Mouse (Mus musculus): ENCODE results near the gene Cort. TPM values are rescaled to one million over a fixed set of nuclear protein-coding genes. Genes with fewer than 3 reads are reported as not detected.

The Cort gene
- total RNA-seq, 2 experiments from 2014 or later = 11.6 to 13.4 TPM

- peak in 1 of 2 experiments; percentile 67 for DNase-seq (ENCODE audit: extremely low spot score in 1 of 2, low spot score in 2 of 2)
- intact Hi-C loops (cut with DNase I) = loop anchor here (10.0 kb wide), 1 partner anchor 395 kb away; no protein-coding TSS in a partner anchor
Observed at GRCm38 (mm10) chr4:149149611-149150010, 23.0 kb upstream of the Cort start.

GRCm38 (mm10) chr4:149149196-149149595 is 22.6 kb upstream of the Cort start:
- intact Hi-C loops (cut with DNase I) = loop anchor here (10.0 kb wide), 1 partner anchor 396 kb away; no protein-coding TSS in a partner anchor
- DNase-seq (ENCODE audit: extremely low spot score in 1 of 2, low spot score in 2 of 2) = no peak

- DNase-seq (ENCODE audit: extremely low spot score in 1 of 2, low spot score in 2 of 2) = no peak
- intact Hi-C loops (cut with DNase I) = loop anchor here (10.0 kb wide), 1 partner anchor 397 kb away; no protein-coding TSS in a partner anchor
Observed at GRCm38 (mm10) chr4:149148084-149148483, 21.5 kb upstream of the Cort start.

DNA sequence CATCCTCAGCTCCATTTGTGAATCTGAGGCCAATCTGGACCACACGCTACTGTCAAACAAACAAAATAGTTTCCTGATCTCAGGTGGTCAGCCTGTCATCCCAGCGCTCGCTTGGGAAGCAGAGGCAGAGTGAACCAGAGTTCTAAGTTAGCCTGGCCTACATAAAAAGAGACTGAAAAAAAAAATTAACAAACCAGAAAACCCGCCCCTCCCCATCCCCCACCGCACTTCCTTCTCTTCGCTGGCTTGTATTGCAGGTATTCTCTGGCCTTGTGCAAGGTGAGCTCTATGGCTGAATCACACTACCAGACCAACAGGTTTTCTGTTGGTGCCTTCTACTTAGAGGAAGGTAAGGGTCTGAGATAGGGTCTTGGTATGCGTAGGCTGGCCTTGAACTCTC is 21.0 kb upstream of the Cort start:
- no peak for DNase-seq (ENCODE audit: extremely low spot score in 1 of 2, low spot score in 2 of 2)
- intact Hi-C loops (cut with DNase I) = loop anchor here (10.0 kb wide), 1 partner anchor 397 kb away; no protein-coding TSS in a partner anchor

GRCm38 (mm10) chr4:149145151-149145550 is 18.6 kb upstream of the Cort start:
- intact Hi-C loops (cut with DNase I) = loop anchor here (10.0 kb wide), 1 partner anchor 400 kb away; no protein-coding TSS in a partner anchor
- no peak for DNase-seq (ENCODE audit: extremely low spot score in 1 of 2, low spot score in 2 of 2)

- peak; percentile 78 to 82 for DNase-seq (ENCODE audit: extremely low spot score in 1 of 2, low spot score in 2 of 2)
- intact Hi-C loops (cut with DNase I) = loop anchor here (10.0 kb wide), 1 partner anchor 400 kb away; no protein-coding TSS in a partner anchor
Observed at GRCm38 (mm10) chr4:149144459-149144858, 17.9 kb upstream of the Cort start.

DNA sequence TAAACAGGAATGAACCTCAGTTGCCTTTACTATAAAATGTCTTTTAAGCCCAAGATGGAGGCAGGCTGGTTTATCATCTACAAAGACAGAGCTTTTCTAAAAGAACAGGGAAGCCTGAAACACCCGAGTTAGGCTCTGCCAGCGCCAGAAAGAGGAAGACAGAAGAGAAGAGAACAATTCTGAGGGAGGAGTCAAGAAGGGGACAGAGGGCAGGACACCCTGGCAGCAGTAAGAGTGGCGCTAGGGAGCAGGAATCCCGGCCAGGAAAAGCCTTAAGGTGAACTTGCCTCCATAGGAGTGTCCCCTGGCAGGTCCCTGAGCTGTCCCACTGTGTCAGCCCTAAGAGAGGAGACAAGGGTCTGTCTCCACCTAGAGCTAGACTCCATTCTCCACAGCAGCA is 17.0 kb upstream of the Cort start:
- DNase-seq (ENCODE audit: extremely low spot score in 1 of 2, low spot score in 2 of 2) = no peak
- intact Hi-C loops (cut with DNase I) = loop anchor here (10.0 kb wide), 1 partner anchor 401 kb away; no protein-coding TSS in a partner anchor

GRCm38 (mm10) chr4:149138515-149138914 is 12.0 kb upstream of the Cort start:
- intact Hi-C loops (cut with DNase I) = no loop called here

GRCm38 (mm10) chr4:149136982-149137770 is 10.6 kb upstream of the Cort start, which contains the start of gene Cenps:
Gene Cenps, minus strand, starts transcription at chr4:149137629.
- peak; percentile 78 to 95 for DNase-seq (ENCODE audit: extremely low spot score in 1 of 2, low spot score in 2 of 2)
- intact Hi-C loops (cut with DNase I) = no loop called here

More at GRCm38 (mm10) chr4:149138515-149138914, 12.0 kb upstream of the Cort start:
- DNase-seq (ENCODE audit: extremely low spot score in 1 of 2, low spot score in 2 of 2) = no peak

- intact Hi-C loops (cut with DNase I) = no loop called here
- no peak for DNase-seq (ENCODE audit: extremely low spot score in 1 of 2, low spot score in 2 of 2)
Observed at GRCm38 (mm10) chr4:149136116-149136850, 9.7 kb upstream of the Cort start.

GRCm38 (mm10) chr4:149133395-149133794 is 6.8 kb upstream of the Cort start:
- no peak for DNase-seq (ENCODE audit: extremely low spot score in 1 of 2, low spot score in 2 of 2)
- intact Hi-C loops (cut with DNase I) = no loop called here

DNA sequence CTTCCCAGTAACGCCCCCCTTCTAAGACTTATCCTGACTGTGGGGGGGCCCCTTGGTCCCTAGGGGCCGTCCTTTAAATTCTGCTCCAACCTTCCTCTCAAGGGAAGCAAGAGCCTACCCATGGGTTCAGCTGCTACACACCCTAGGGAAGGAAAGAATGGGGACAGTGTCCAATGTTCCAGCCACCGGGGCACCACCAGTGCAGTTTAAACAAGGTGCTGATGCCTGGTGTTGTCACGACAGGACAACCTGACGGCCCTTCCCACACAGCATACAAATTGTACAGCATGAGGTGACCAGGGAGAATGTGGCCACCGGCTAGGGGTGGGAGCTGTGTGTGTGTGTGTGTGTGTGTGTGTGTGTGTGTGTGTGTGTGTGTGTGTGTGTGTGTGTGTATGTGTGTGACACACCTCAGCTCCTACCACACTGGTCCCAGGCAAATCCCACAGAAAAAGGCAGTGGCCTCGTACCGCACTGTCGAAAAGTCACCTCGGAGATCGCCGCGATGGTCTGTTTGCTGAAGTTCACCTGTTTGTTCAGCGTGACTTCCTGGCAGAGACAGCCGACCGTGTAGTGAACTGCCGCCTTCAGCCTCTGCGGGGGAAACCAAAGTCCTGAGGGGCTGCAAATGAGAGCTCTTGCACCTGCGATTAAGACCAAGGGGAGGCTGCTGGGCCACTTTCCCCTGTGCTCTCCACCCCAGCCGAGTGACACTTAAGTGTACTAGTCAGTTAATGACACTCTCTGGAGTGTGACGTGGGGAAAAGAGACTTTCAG is 5.4 kb upstream of the Cort start:
- no peak for DNase-seq (ENCODE audit: extremely low spot score in 1 of 2, low spot score in 2 of 2)
- intact Hi-C loops (cut with DNase I) = no loop called here

DNA sequence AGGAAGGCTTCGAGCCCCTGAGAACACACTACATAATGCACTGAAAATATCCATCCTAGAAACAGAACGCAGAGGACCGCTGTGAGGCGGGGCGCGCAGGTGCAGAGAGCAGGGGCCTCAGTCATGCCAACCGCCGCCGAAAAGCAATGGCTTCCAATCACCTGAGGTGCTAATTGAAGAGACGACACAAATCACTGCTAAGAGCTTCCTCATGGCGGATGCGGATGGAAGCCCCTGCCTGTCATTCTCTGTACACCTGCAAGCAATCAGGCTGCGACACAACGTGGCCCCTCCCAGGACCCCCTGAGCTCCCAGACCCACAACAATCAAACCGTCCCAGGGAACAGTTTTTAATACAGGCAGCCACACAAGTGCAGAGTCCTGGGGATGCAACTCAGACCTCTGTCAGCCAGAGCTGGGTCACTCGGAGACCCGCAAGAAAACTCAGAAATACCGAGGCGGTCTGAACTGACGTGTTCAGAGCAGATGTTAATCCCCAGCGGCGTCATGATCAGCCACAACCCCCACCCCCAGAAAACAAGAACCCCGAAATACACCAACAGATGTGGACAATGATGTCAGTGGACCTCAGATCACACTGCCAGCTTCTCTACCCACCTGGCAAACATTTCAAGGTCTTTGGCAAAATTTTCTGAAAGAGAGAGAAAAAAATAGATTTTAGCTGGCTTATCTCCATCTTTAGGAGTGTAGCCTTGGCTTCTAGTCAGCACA is 4.6 kb upstream of the Cort start:
- intact Hi-C loops (cut with DNase I) = no loop called here
- DNase-seq (ENCODE audit: extremely low spot score in 1 of 2, low spot score in 2 of 2) = no peak

- intact Hi-C loops (cut with DNase I) = no loop called here
- no peak for DNase-seq (ENCODE audit: extremely low spot score in 1 of 2, low spot score in 2 of 2)
Observed at GRCm38 (mm10) chr4:149128467-149128866, 1.9 kb upstream of the Cort start.

DNA sequence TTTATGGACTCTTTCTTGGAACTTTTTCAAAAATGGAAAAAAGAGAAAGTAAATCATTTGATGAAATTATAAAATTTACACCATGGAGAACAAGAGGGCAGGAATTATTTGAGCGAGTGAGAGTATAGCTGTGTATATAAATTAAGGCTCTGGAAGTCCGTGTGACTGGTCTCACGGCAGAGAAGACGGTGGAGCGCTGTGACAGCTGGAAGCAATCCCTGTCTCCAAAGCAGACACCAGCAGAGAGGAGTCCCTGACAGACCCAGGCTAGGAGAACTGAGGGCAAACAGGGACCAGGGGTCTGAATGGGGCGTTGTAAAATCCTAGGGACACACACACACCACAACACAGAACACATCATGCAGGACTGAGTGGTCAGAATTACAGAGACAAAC is 451 bp downstream of the Cort start:
- intact Hi-C loops (cut with DNase I) = no loop called here

DNA sequence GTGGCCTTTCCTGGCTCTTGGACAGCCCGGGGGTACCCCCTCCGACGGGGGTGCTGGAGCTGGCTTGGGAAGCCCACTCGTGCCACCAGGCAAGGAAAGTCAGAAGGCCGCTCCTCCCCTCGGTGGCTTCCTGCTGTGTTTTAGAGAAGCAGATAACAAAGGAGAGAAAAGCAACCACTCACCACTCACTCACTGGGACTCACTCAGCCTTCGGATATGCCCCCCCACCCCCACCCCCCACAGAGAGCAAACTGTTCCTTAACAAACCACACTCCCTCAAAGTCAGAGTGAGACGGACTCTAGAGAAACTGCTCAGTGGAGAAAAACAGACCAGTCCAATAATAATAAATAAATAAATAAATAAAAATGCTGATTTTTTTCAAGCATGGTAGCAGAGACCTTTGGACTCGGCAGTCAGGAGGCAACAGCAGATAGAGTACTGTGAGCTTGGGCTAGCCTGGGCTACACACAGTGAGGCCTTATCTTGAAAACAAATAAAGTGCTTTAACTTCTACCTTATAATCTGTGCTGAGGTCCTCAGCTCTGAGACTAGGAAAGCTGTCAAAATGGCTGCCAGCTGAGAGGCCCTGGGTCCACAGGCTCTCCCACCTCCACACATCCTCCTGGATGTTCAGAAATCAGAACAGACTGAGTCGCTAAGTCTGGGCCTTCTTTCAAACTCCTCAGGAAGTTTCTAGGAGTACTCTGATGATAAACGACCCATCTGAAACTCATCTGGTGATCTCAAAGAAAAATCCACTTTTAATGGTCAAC is 1.0 kb downstream of the Cort start:
- intact Hi-C loops (cut with DNase I) = no loop called here
- DNase-seq (ENCODE audit: extremely low spot score in 1 of 2, low spot score in 2 of 2) = no peak

More for the DNA sequence above, 451 bp downstream of the Cort start:
- DNase-seq (ENCODE audit: extremely low spot score in 1 of 2, low spot score in 2 of 2) = no peak

DNA sequence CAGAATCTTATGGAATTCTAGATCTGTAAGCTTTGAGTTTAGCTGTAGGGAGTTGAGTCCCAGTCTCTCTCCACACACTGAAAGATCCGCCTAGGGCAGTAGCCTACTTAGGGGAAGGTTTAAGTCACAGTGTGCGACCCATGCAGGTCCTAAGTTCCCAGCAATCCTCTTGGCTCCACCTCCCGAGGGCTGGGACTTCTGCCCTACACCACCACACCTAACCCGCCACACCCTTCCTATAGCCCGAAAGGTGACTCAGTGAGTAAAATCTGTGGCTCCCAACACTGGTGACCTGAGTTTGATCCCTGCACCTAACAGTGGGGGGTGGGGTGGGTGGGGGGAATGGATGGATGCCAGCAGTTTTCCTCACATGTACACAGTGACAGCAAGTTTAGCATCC is 3.1 kb downstream of the Cort start:
- intact Hi-C loops (cut with DNase I) = no loop called here
- DNase-seq (ENCODE audit: extremely low spot score in 1 of 2, low spot score in 2 of 2) = no peak

Measured in left cerebral cortex, postnatal 10 days (tissue).